Mouse (Mus musculus) embryonic facial prominence, embryonic 11.5 days (tissue): ENCODE measurements around the gene Ptprd. TPM values are rescaled to one million over a fixed set of nuclear protein-coding genes. Genes with fewer than 3 reads are reported as not detected.

Experiments used
- ATAC-seq: fragments of 200-750 bp; cut with Nextera tagmentation; replicated peaks from 2 replicates; pipeline ENCODE4 v1.8.0; 2017; ENCODE audit warnings: low read depth; ENCODE audit not compliant: insufficient number of reproducible peaks, low FRiP score, low TSS enrichment
- DNase-seq: peaks from one replicate; pipeline ENCODE4 v3.0.0-alpha.2; 2015; ENCODE audit warnings: low spot score
- H3K27ac ChIP-seq: fragments of 300-500 bp; sonication (generic); replicated peaks from 2 replicates; pipeline ENCODE4 v1.5.1; 2014; ENCODE audit warnings: mild to moderate bottlenecking, low read depth, low read length, control low read depth
- H3K27me3 ChIP-seq: fragments of 300-500 bp; sonication (generic); 2 replicates; pipeline ENCODE4 v1.6.1; 2014; ENCODE audit warnings: mild to moderate bottlenecking, low read length, moderate library complexity, mixed read lengths; ENCODE audit not compliant: control insufficient read depth, insufficient read depth
- H3K36me3 ChIP-seq: fragments of 300-500 bp; sonication (generic); replicated peaks from 2 replicates; pipeline ENCODE4 v1.6.1; 2014; ENCODE audit warnings: low read depth, mild to moderate bottlenecking, low read length, moderate library complexity, mixed read lengths; ENCODE audit not compliant: control insufficient read depth, insufficient read depth
- H3K4me1 ChIP-seq: fragments of 300-500 bp; sonication (generic); 2 replicates; pipeline ENCODE4 v1.6.1; 2014; ENCODE audit warnings: low read length, mixed read lengths; ENCODE audit not compliant: control insufficient read depth, insufficient read depth
- H3K4me2 ChIP-seq: fragments of 300-500 bp; sonication (generic); 2 replicates; pipeline ENCODE4 v1.6.1; 2014; ENCODE audit warnings: low read depth, mild to moderate bottlenecking, control low read depth, low read length, moderate library complexity
- H3K4me3 ChIP-seq: fragments of 300-500 bp; sonication (generic); 2 replicates; pipeline ENCODE4 v1.5.1; 2014; ENCODE audit warnings: low read depth, low read length, control low read depth
- H3K9ac ChIP-seq: fragments of 300-500 bp; sonication (generic); replicated peaks from 2 replicates; pipeline ENCODE4 v1.6.1; 2014; ENCODE audit warnings: mild to moderate bottlenecking, control low read depth, low read length
- H3K9me3 ChIP-seq: fragments of 300-500 bp; sonication (generic); replicated peaks from 2 replicates; pipeline ENCODE4 v1.6.1; 2016; ENCODE audit warnings: mild to moderate bottlenecking, low read length, inconsistent platforms, mixed read lengths; ENCODE audit not compliant: control insufficient read depth
- WGBS: fragments of 180-500 bp; shearing (Covaris S2); extraction: QIAGEN DNeasy Blood & Tissue Kit; methylation state at CpG from one replicate; pipeline ENCODE4 v1.1.7; 2014; 5-methylcytosine and 5-hydroxymethylcytosine counted together
- polyA plus RNA-seq: library from polyadenylated mRNA; unstranded; fragments of >200 nt; fragmentation: Nextera tagmentation; extraction: Ambion mirVana; gene quantifications from 2 replicates; pipeline ENCODE4 v1.2.1, GENCODE M21; 2014

Gene Ptprd
- polyA plus RNA-seq, 1 experiment from 2014 or later, result 19.9 TPM

GRCm38 (mm10) chr4:76532926-76533325 lies 1678.8 kb downstream of the Ptprd start:
- ATAC-seq, result no peak
- Histone ChIP-seq H3K4me3 (no peak overlapping the region), H3K36me3 (no peaks in the 10 kb centered on the region), H3K4me1 (no peaks in the 10 kb centered on the region), H3K4me2 (no peak overlapping the region), H3K9ac (no peak overlapping the region), H3K9me3 (no peaks in the 10 kb centered on the region; the same call in 1 of the 2 replicates), H3K27me3 (no peaks in the 10 kb centered on the region), H3K27ac (no peak overlapping the region)
- peak; percentile 47 for DNase-seq
- 62% methylated on average over 1 of the region's 1 CpGs for WGBS

- Histone ChIP-seq H3K4me2 (no peak overlapping the region), H3K9ac (no peak overlapping the region), H3K27me3 (no peaks in the 10 kb centered on the region), H3K36me3 (no peaks in the 10 kb centered on the region), H3K9me3 (no peaks in the 10 kb centered on the region; the same call in 1 of the 2 replicates), H3K27ac (no peak overlapping the region), H3K4me3 (no peak overlapping the region), H3K4me1 (no peaks in the 10 kb centered on the region)
- WGBS, result 74% methylated on average over 3 of the region's 3 CpGs
- no peak for ATAC-seq
- no peak for DNase-seq
These were observed 1686.5 kb downstream of the Ptprd start for GRCm38 (mm10) chr4:76525281-76525680.

GRCm38 (mm10) chr4:76503279-76503601 lies 1708.5 kb downstream of the Ptprd start:
- H3K9me3 ChIP-seq, result no peaks in the 10 kb centered on the region
- no peak overlapping the region for H3K9ac ChIP-seq
- H3K36me3 ChIP-seq, result no peaks in the 10 kb centered on the region
- no peaks in the 10 kb centered on the region for H3K4me1 ChIP-seq
- 19% methylated on average over 3 of the region's 3 CpGs for WGBS
- DNase-seq (peak; percentile 30), ATAC-seq (no peak)
- no peak overlapping the region for H3K4me2 ChIP-seq
- no peak overlapping the region for H3K27ac ChIP-seq
- no peak overlapping the region for H3K4me3 ChIP-seq
- H3K27me3 ChIP-seq, result no peaks in the 10 kb centered on the region

GRCm38 (mm10) chr4:76502575-76503278 lies 1709.0 kb downstream of the Ptprd start:
- ATAC-seq (no peak), DNase-seq (peak; percentile 6)

GRCm38 (mm10) chr4:76485848-76486247 lies 1725.9 kb downstream of the Ptprd start:
- H3K27ac ChIP-seq, result no peak overlapping the region
- DNase-seq (no peak), ATAC-seq (no peak)
- no peaks in the 10 kb centered on the region for H3K9me3 ChIP-seq
- WGBS, result 68% methylated on average over 3 of the region's 3 CpGs
- H3K4me1 ChIP-seq, result no peaks in the 10 kb centered on the region
- no peak overlapping the region for H3K9ac ChIP-seq
- no peak overlapping the region for H3K4me3 ChIP-seq
- no peaks in the 10 kb centered on the region for H3K36me3 ChIP-seq
- no peak overlapping the region for H3K4me2 ChIP-seq
- no peaks in the 10 kb centered on the region for H3K27me3 ChIP-seq

More at GRCm38 (mm10) chr4:76502575-76503278, 1709.0 kb downstream of the Ptprd start:
- H3K27ac ChIP-seq, result no peak overlapping the region
- H3K9ac ChIP-seq, result no peak overlapping the region
- WGBS, result 30% methylated on average over 6 of the region's 6 CpGs
- no peak overlapping the region for H3K4me3 ChIP-seq
- H3K4me2 ChIP-seq, result no peak overlapping the region
- no peaks in the 10 kb centered on the region for H3K36me3 ChIP-seq
- no peaks in the 10 kb centered on the region for H3K27me3 ChIP-seq
- H3K4me1 ChIP-seq, result no peaks in the 10 kb centered on the region
- no peaks in the 10 kb centered on the region for H3K9me3 ChIP-seq

- no peaks in the 10 kb centered on the region for H3K36me3 ChIP-seq
- no peak for ATAC-seq
- H3K27ac ChIP-seq, result no peak overlapping the region
- no peaks in the 10 kb centered on the region for H3K4me1 ChIP-seq
- WGBS, result 72% methylated on average over 3 of the region's 3 CpGs
- H3K4me3 ChIP-seq, result no peak overlapping the region
- no peak overlapping the region for H3K9ac ChIP-seq
- no peaks in the 10 kb centered on the region for H3K27me3 ChIP-seq
- no peak overlapping the region for H3K4me2 ChIP-seq
- no peaks in the 10 kb centered on the region for H3K9me3 ChIP-seq
- DNase-seq, result no peak
These were observed 1743.2 kb downstream of the Ptprd start for GRCm38 (mm10) chr4:76468366-76469100.

- ATAC-seq, result no peak
These were observed 1747.1 kb downstream of the Ptprd start for GRCm38 (mm10) chr4:76464682-76465081.

GRCm38 (mm10) chr4:76461336-76461735 lies 1750.4 kb downstream of the Ptprd start:
- H3K27ac ChIP-seq, result no peak overlapping the region
- no peak for DNase-seq
- H3K4me3 ChIP-seq, result no peak overlapping the region
- H3K9ac ChIP-seq, result no peak overlapping the region
- WGBS, result 78% methylated on average over 5 of the region's 5 CpGs
- ATAC-seq, result no peak
- H3K9me3 ChIP-seq, result no peaks in the 10 kb centered on the region
- no peaks in the 10 kb centered on the region for H3K36me3 ChIP-seq
- H3K4me2 ChIP-seq, result no peak overlapping the region
- no peaks in the 10 kb centered on the region for H3K4me1 ChIP-seq
- no peaks in the 10 kb centered on the region for H3K27me3 ChIP-seq

More at GRCm38 (mm10) chr4:76464682-76465081, 1747.1 kb downstream of the Ptprd start:
- no peak overlapping the region for H3K9ac ChIP-seq
- H3K36me3 ChIP-seq, result no peaks in the 10 kb centered on the region
- H3K27ac ChIP-seq, result no peak overlapping the region
- no peaks in the 10 kb centered on the region for H3K9me3 ChIP-seq
- 71% methylated on average over 1 of the region's 1 CpGs for WGBS
- H3K4me1 ChIP-seq, result no peaks in the 10 kb centered on the region
- no peak for DNase-seq
- no peak overlapping the region for H3K4me2 ChIP-seq
- no peak overlapping the region for H3K4me3 ChIP-seq
- no peaks in the 10 kb centered on the region for H3K27me3 ChIP-seq
